Mouse (Mus musculus): ENCODE data around the gene Adora1.
"Not testable (repeated sequence)": the region's sequence is repeated elsewhere in the genome, so short reads cannot be mapped to it uniquely, and the experiment has no call there.

The Adora1 gene

GRCm38 (mm10) chr1:134235391-134235921 lies at the start of gene Adora1:
Adora1 (minus strand) TSS chr1:134235431.
- in situ Hi-C loops (cut with MboI, MseI) = no loop called here

- in situ Hi-C loops (cut with MboI, MseI) = no loop called here
These were observed 47.9 kb upstream of the Adora1 start for GRCm38 (mm10) chr1:134283108-134283507.

- in situ Hi-C loops (cut with MboI, MseI) = no loop called here
These were observed 47.1 kb upstream of the Adora1 start for GRCm38 (mm10) chr1:134282342-134282741.

GRCm38 (mm10) chr1:134281563-134281962 lies 46.3 kb upstream of the Adora1 start:
- in situ Hi-C loops (cut with MboI, MseI) = no loop called here

GRCm38 (mm10) chr1:134280174-134280573 lies 44.9 kb upstream of the Adora1 start:
- in situ Hi-C loops (cut with MboI, MseI) = no loop called here

GRCm38 (mm10) chr1:134276823-134277222 lies 41.6 kb upstream of the Adora1 start:
- in situ Hi-C loops (cut with MboI, MseI) = no loop called here

GRCm38 (mm10) chr1:134275616-134276464 lies 40.6 kb upstream of the Adora1 start:
- in situ Hi-C loops (cut with MboI, MseI) = no loop called here

- in situ Hi-C loops (cut with MboI, MseI) = no loop called here
These were observed 39.3 kb upstream of the Adora1 start for GRCm38 (mm10) chr1:134274483-134274920.

- in situ Hi-C loops (cut with MboI, MseI) = no loop called here
These were observed 38.5 kb upstream of the Adora1 start for GRCm38 (mm10) chr1:134273493-134274395.

- in situ Hi-C loops (cut with MboI, MseI) = no loop called here
These were observed 37.6 kb upstream of the Adora1 start for GRCm38 (mm10) chr1:134272754-134273250.

GRCm38 (mm10) chr1:134270026-134270425 lies 34.8 kb upstream of the Adora1 start:
- in situ Hi-C loops (cut with MboI, MseI) = no loop called here

GRCm38 (mm10) chr1:134265797-134266196 lies 30.6 kb upstream of the Adora1 start:
- in situ Hi-C loops (cut with MboI, MseI) = no loop called here

GRCm38 (mm10) chr1:134264341-134264740 lies 29.1 kb upstream of the Adora1 start:
- in situ Hi-C loops (cut with MboI, MseI) = no loop called here

- in situ Hi-C loops (cut with MboI, MseI) = not testable (repeated sequence)
These were observed 14.4 kb upstream of the Adora1 start for GRCm38 (mm10) chr1:134249681-134250080.

- in situ Hi-C loops (cut with MboI, MseI) = no loop called here
These were observed 11.4 kb upstream of the Adora1 start for GRCm38 (mm10) chr1:134246590-134246989.

GRCm38 (mm10) chr1:134245004-134245717 lies 9.9 kb upstream of the Adora1 start:
- in situ Hi-C loops (cut with MboI, MseI) = no loop called here

GRCm38 (mm10) chr1:134243948-134244914 lies 9.0 kb upstream of the Adora1 start:
- in situ Hi-C loops (cut with MboI, MseI) = loop anchor here (5.0 kb wide), 1 partner anchor 92 kb away; no protein-coding TSS in a partner anchor

- in situ Hi-C loops (cut with MboI, MseI) = loop anchor here (5.0 kb wide), 1 partner anchor 91 kb away; no protein-coding TSS in a partner anchor
These were observed 8.3 kb upstream of the Adora1 start for GRCm38 (mm10) chr1:134243505-134243904.

- in situ Hi-C loops (cut with MboI, MseI) = loop anchor here (5.0 kb wide), 1 partner anchor 90 kb away; no protein-coding TSS in a partner anchor
These were observed 7.1 kb upstream of the Adora1 start for GRCm38 (mm10) chr1:134242286-134242685.

GRCm38 (mm10) chr1:134241298-134241697 lies 6.1 kb upstream of the Adora1 start:
- in situ Hi-C loops (cut with MboI, MseI) = loop anchor here (5.0 kb wide), 1 partner anchor 89 kb away; no protein-coding TSS in a partner anchor

Measured in regulatory T cell (primary cell).